Mouse (Mus musculus) adrenal gland, adult (tissue): Measurements from ENCODE around the gene Gcn1l1.
A peak's percentile ranks its signal among the peaks of the same experiment; 100 is the strongest.
"Not testable (repeated sequence)": the region's sequence is repeated elsewhere in the genome, so short reads cannot be mapped to it uniquely, and the experiment has no call there.

ENCODE experiments used
- DNase-seq, 2 experiments: peaks; one replicate each; pipeline ENCODE4 v3.0.0; 2022 to 2023; ENCODE audit warnings: low spot score in 1 of 2; ENCODE audit not compliant: inconsistent age in 2 of 2

Gcn1l1 gene

DNA sequence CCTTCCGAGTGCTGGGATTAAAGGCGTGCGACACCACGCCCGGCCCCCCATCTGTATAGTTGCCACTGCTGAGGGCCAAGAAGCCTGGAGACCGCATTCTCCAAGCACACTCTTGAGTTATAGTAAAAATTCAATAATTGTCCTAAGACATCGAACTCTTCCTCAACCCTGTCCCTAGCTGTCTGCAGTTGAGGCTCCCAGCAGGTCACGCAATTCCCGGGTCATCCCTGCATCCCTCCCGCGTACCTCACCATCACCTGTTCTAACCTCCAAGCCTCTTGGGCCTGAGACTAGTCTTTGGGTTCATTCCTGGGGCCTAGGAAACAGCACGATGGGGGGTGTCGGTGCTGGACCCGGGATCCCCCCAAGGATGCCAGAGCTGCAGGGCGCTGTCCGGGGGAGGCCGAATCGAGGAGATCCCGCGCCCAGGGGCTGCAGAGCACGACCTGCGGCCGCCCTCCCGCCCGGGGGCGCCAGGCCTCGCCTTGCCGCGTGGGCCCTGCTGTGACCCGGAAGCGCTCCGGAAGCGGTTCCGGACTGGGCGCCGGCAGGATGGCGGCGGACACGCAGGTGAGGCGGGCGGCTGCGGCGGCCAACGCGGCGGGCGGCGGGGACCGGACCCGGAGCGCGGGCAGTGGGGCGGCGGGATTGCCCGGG lies at the start of gene Gcn1l1:
Gene Gcn1l1, plus strand, starts transcription at position 518 of the 657 bp plus-strand sequence.
- peak; percentile 87 to 93 for DNase-seq

DNA sequence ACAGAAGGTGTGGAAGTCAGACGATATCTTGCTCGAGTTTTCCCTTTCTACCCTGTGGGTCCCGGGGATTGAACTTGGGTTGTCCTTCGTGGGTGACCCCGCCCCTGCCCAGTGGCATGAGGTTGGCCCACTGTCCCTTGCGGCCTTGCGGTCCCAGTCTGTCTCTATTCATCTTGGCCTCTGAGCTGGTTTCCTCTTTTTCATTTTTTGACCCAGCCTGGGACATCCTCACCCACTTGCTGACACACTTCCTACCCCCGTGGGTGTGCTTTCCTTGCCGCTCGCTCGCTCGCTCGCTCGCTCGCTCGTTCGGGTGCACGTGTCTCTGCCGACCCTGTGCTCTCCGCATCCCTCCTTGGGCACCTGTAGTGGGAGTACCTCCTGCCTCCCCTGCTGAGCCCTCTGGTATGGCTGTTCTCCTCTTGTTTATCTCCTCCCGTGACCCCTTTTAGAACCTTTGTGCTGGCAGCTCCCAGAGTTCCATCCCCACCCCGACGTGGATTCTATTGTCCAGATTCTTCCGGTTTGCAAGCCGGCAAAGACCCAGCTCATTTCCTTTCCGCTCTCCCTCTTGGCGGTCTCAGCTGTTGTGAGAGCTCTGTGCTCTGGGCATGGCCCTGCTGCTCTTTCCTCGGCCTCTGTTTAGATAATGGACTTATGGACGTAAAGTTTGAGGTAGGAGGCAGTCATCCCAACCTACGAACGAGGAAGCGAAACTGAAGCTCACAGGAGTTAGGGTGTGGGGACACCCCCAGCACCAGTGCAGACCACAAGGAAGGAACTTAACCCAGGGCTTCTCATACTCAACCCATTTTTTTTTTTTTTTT lies 48.8 kb upstream of the Gcn1l1 start:
- peak; percentile 59 to 75 for DNase-seq

DNA sequence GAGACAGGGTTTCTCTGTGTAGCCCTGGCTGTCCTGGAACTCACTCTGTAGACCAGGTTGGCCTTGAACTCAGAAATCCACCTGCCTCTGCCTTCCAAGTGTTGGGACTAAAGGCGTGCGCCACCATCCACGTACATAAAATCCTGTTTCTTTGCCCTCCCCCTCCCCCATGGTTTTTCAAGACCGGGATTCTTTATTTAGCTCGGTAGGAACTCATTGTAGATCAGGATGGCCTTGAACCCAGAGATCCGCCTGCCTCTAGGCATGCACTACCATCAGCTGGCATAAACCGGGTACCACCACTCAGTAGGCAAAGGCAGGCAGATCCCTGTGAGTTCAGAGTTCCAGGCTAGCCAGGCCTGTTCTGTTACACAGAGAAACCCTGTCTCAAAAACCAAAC lies 48.1 kb upstream of the Gcn1l1 start:
- no peak for DNase-seq

DNA sequence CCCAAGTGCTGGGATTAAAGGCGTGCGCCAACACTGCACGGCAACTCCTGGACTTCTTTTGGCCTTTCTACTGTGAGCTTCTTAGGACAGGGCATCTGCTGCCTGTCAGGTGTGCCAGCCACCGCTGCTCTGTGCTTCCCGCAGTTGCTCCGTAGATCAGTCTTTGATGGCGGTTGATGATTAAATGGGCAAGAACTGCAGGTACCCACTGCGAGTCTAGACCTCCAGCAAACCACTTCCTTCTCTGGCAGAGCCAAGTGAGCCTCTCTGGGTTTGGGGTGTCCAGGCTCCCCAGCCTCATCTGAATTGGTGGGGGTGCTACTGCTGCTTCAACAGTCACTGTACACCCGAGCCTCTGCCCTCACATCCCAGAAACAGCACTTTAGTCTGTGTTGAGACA lies 47.6 kb upstream of the Gcn1l1 start:
- no peak for DNase-seq

DNA sequence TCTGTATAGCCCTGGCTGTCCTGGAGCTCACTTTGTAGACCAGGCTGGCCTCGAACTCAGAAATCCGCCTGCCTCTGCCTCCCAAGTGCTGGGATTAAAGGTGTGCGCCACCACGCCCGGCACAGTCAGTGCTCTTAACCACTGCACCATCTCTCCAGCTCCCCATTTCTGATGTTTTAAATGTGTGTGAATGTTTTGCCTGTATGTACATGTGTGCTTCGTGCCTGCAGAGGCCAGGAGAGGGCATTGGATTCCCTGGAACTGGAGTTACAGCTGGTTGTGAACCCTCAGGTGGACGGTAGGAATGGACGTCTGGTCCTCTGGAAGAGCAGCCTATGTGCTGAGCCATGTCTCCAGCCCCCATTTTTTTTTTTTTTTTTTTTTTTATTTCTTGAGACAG lies 46.8 kb upstream of the Gcn1l1 start:
- DNase-seq, result not testable (repeated sequence)

DNA sequence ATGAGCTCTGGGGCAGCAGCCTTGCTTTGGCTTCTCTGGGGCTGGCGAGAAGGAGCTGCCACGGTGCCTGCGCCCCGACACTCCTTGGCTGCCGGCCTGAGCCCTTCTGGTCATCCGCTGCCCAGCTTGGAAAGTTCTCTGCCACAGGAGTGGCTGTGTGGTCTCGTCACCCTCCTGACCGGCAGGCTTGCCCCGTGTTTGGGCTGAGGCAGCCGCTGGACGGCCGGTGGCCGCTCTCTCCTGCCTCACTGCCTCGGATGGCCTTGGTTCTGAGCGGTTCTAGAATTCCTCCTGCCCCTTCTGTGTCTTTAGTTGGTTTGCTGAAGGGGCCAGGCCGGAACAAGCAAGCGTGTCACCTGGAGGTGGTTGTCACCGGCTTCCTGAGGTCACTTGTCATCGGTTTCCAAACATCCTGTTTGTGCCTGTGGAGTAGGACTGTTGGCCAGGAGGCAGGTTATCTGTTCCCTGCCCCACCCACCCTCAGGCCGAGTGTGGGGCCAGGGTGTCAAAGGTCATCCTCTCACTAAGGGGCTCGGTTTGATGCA lies 44.7 kb upstream of the Gcn1l1 start:
- DNase-seq, result peak; percentile 59 to 77

DNA sequence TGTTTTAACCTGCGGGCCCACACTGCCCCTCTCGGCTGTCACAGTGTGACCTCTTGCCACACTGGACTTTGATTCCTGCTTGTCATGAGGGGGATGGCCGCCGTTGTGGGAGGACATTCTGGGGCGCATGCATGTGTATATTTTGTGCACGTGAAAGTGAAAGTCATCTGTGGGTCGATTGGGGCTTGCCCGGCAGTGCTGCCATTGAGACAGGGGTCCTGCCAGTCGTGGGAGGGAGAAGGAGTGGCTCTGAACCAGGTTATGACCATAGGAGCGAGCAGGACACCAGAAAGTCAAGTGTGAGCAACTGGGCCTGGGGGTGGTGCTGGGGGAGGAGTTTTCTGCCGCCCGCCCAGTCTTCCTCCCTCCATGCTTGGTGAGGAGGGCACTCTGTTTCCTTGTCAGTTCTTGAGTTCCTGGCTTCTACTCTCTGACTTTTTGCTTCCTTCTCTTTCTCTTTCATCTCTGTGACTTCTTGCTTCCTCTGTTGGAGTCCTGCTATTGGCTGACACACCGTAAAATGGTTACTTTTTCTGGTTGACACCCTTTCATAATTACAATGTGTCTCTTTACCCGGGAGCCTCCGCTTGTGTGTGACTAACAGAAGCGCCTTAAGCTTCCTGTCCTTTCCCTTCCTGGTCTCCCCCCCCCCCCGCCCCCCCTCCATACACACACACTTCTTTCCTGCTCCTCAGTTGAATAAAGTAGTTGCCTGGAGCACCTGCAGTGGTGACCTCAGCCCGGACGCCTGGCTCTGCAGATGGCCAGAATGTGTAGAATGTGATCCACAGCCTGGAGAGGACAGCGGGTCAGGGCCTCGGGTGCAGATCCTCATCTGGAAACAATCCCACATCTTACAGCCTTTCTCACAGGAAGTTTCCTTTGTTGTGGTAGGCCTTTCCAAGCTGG lies 43.2 kb upstream of the Gcn1l1 start:
- peak; percentile 63 to 81 for DNase-seq

DNA sequence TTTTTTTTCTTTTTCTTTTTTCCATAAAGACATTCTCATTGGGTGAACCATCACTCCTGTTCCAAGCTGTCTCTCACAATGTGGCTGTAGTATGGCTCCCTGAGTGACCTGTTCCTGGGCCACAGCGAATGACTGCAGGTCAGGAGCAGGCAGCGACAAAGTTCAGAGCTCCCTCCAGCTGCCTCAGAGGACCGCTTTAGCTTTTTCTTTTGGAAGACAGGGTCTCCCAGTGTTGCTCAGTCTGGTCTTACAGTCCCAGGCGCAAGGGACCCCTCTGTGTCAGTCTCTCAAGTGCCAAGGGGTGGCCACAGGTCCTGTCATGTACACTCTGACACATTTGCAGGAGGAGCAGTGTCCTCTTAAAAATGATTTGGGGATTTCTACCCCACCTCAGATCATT lies 42.5 kb upstream of the Gcn1l1 start:
- no peak for DNase-seq

DNA sequence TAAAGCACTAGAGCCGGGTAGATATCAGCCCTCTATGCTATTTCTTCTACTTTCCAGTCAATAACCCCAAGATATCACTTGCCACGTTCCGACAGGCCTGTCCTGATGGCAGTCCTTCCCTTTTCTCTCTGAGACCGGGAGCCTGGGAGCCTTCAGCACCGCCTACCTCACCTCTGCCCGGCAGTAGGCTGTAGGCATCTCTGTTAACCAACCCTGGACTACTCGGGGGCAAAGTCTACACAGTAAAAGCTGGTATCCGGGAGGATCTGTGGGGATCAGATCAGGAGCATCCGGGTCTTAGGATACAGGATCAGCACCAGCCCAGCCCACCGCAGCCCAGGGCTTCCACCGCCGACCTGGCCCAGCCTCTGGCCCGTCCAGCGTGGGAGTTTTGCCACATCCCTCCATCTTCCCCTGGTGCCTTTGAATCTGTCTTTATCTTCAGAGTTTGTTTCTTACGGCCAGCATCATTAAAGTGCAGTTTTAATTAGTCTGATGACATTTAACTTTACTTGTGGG lies 42.0 kb upstream of the Gcn1l1 start:
- no peak for DNase-seq

DNA sequence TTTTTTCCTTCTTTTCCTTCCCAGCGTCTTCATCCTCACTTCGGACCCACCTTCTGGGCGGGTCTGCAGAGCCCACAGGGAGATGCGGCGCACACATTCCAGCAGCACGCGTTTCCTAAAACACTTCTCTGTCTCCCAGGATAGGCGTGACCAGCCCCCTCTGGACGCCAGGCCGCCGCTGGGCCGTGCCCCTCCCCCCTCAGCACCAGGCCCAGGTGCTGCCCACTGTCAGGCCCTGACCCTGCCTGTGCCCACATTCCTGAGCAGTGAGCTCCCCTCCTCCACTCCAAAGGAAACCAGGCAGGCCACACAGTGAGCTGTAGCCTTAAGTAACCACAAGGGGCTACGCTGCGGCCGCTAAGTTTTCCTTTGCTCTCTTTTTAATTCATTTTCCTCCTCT lies 41.1 kb upstream of the Gcn1l1 start:
- DNase-seq, result peak in 1 of 2 experiments; percentile 47

DNA sequence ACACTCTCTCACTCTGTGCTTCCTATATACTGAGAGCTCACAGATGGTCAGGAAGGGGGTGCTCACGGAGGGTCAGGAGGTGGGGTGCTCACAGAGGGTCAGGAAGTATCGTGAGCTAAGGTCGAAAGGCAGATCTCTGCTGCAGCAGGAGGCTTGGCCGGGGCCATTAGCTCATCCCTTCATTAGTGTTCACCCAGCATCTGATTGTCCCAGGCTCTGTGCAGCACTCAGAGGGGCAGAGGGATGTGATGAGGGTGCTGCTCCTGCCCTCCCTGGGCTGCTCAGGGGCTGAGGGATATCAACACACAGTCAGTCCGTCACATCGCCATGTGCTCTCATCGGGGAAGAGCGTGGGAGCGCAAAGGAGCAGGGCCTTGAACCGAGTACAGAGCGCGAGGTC lies 40.6 kb upstream of the Gcn1l1 start:
- DNase-seq, result no peak

DNA sequence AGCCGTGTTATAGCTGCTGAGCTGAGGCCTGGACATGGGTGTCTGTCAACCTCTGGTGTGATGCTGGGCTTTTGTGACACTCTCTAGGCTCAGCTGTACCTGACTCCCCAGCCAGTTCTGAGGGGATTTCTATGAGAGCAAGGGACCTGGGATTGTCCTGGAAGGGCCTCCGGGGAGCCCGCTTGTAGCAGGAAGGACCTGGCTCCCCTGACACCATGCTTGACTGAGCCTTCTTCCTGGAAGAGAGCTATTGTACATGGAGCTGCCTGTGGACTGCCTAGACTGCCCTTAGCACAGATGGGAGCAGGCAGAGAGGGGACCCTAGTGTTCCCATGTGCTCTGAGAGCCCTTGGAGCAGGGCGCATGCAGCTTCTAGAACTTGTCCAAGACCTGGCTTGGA lies 39.6 kb upstream of the Gcn1l1 start:
- peak in 1 of 2 experiments; percentile 41 for DNase-seq

DNA sequence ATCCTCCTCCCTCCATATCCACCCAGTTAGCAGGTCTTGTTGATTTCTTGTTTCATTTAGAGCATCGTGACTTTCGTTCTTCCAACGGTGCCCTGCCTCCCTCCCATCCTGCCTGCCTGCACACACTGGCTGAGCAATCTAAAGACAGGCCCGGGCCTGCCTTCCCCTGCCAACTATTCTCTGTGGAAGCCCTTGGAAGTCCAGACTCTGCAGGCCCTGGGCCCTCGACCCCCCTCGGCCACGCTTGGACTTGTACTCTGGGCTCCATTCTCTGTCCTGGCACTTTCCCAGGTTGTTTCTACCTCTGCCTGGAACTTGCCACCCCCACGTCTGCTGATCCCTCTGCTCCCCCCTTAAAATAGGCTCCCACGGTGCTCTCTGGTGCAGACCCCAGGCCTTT lies 39.1 kb upstream of the Gcn1l1 start:
- no peak for DNase-seq

DNA sequence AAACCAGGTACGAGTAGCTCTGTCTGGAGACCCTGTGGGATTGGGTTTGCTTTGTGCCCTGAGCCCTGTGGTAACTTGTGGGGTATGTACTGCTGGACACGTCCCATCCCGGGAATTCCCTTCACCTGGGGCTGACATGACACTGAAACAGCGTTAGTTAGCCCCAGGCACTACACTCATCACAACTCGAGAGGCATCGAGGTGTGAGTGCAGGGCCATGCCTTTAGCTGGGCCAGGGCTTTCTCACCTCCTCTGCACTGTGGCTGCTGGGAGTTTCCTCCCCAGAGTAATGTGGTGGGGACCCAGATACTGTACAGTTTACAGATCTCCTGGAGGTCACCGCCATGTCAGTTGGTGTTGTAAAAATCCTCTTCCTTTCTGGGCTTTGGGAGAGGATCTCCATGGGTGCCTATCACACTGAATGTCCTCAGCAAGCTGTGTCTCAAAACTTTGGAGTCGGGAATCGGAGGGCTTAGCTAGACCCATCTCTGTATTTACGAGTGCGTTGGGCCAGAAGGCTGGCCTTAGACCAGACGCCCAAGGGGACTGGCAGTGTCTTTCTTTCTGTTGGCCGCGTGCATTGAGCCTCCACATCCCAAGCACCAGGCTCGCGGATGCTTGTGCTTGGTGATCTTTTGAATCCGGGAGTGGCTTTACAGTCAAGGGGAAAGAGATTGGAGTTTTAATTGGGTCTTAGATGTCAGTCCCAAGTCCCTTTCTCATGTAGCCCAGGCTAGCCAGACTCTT lies 38.4 kb upstream of the Gcn1l1 start:
- no peak for DNase-seq

DNA sequence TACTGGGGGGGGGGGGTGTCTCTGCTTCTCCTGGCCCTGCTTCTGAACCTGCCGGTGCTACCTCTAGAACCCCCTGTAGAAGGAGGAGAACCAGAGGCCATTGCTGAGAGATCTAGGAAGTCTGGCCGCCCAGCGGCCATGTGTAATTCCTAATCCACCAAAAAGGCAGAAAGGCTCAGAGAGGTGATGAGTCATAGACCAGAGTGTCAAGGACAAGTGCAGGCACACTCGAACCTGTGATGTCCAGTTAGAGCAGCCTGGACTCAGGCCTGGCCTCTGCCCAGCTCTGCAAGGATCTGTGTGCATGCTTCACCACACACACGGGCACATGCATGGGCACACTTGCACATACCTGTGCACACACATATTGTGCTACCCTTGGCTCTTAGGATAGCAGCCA lies 36.9 kb upstream of the Gcn1l1 start:
- DNase-seq, result peak; percentile 72 to 76

DNA sequence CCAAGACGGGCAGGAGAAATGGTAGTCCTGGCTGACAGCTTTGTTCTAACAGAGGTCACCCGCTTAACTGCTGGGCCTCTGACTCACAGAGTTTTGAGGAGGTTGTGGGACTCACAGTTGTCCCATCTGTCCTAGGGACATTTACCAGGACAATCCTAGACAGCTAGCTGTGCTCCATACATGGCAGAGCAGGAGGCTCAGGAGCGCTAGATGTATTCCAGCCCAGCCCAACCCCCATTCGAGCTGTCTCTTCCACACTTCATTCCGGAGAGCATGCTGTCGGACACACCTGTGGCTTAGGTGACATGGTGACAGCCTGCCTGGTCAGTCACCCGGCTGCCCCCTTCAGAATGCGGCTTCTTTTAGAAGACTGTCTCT lies 35.7 kb upstream of the Gcn1l1 start:
- DNase-seq, result no peak

DNA sequence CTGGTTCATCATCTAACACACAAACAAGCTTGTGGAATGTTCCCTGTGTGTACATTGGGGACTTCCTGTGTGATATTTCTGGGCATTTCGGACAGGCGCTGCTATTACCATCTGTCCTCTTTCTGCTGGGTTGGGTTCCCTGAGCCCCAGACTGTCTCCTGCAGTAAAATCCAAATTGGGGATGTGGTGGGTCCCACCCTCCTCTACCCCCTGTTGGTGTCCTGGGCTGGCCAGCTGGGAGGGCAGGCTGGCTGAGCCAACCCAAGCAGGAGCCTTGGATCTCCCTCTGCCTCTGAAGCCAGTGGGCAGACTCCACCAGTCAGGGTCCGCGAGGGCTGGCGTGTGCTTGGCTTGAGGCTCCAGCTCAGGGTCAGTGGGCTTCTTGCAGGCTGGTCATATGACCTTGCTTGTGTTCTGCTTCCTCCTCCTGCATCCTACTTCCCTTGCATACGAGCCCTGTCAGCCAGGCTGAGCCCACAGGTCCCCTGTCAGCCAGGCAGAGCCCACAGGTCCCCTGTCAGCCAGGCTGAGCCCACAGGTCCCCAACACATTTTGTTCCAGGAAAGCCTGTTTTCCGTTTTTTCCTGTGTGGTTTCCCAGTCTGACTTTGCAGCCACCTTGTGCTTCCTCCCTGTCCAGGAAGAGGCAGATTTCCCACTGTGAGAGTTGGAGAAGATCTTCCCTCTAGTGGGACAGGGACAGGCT lies 35.2 kb upstream of the Gcn1l1 start:
- no peak for DNase-seq

DNA sequence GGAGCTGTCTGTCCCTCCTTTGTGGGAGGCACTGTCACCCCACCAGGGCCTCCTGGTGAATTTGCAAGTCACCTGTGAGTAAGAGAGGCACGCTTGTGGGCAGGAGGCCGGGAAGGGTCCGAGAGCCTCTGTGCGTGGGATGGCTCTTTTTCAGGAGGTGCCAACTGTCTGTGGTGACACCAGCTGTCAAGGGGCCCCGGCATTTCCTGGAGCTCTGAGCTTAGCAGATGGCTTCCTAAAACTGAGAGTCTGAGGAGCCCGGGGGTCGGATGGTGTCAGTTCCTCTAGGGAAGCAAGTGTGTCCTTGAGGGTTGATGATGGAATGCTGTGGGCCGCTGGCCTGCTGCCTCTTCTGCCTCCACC lies 34.6 kb upstream of the Gcn1l1 start:
- DNase-seq, result peak in 1 of 2 experiments; percentile 80

DNA sequence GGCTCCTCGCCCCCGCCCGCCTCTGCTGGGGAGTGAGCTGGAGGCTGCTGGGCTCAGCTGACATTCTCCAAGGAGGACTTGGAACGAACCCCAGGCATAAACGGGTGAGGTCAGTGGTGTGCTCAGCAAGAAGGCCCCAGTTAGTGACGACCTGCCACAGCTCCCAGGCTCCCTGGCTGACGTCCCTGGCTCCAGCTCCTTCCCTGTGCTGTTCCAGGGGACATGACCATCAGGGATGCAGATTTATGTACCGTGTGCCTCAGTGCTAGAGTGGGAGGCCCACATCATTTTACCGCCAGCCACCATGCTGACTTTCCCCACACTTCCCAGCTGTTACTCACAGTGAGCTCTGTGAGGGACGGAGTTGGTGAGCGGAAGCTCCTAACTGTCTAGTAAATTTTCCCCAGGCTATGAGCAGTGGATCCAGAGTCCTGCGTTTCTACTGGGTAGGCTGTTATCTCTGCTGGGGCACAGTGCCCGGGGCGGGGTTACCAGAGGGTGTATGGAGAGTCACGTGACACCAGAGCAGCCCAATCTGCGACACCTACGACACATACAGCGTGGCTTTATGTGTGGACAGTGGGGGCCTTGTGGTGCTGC lies 33.3 kb upstream of the Gcn1l1 start:
- peak; percentile 85 to 89 for DNase-seq
